Mouse (Mus musculus) ovary, postnatal 14 days (tissue): Measurements from ENCODE around the gene Polr2b.

Experiments
- DNase-seq: peaks from one replicate; pipeline ENCODE4 v3.0.0; 2022; ENCODE audit warnings: low spot score

Gene Polr2b

GRCm38 (mm10) chr5:77299486-77299885 lies 10.5 kb upstream of the Polr2b start:
- DNase-seq = no peak

- DNase-seq = no peak
Observed at GRCm38 (mm10) chr5:77301296-77301903, 8.5 kb upstream of the Polr2b start.

- DNase-seq = no peak
Observed at GRCm38 (mm10) chr5:77307821-77308553, 2.0 kb upstream of the Polr2b start.

- peak; percentile 4 for DNase-seq
Observed at GRCm38 (mm10) chr5:77309051-77309906, 668 bp upstream of the Polr2b start.

GRCm38 (mm10) chr5:77314206-77314605 lies 4.3 kb downstream of the Polr2b start:
- DNase-seq = no peak

- DNase-seq = no peak
Observed at GRCm38 (mm10) chr5:77314986-77315385, 5.0 kb downstream of the Polr2b start.

GRCm38 (mm10) chr5:77324936-77325335 lies 15.0 kb downstream of the Polr2b start:
- no peak for DNase-seq

- no peak for DNase-seq
Observed at GRCm38 (mm10) chr5:77330154-77330553, 20.2 kb downstream of the Polr2b start.

GRCm38 (mm10) chr5:77340033-77340432 lies 30.1 kb downstream of the Polr2b start:
- no peak for DNase-seq

GRCm38 (mm10) chr5:77348901-77349300 lies 39.0 kb downstream of the Polr2b start:
- no peak for DNase-seq

GRCm38 (mm10) chr5:77349971-77350658 lies 40.2 kb downstream of the Polr2b start:
- no peak for DNase-seq

- no peak for DNase-seq
Observed at GRCm38 (mm10) chr5:77351691-77352090, 41.7 kb downstream of the Polr2b start.

GRCm38 (mm10) chr5:77354361-77354787 lies 44.4 kb downstream of the Polr2b start:
- DNase-seq = peak; percentile 78

GRCm38 (mm10) chr5:77355307-77356265 lies 45.6 kb downstream of the Polr2b start:
- DNase-seq = no peak

GRCm38 (mm10) chr5:77357405-77358149 lies 47.6 kb downstream of the Polr2b start:
- no peak for DNase-seq

GRCm38 (mm10) chr5:77358347-77358746 lies 48.4 kb downstream of the Polr2b start:
- DNase-seq = peak; percentile 47

GRCm38 (mm10) chr5:77359971-77360370 lies 50.0 kb downstream of the Polr2b start:
- DNase-seq = no peak

GRCm38 (mm10) chr5:77361006-77361405 lies 51.1 kb downstream of the Polr2b start:
- DNase-seq = no peak

GRCm38 (mm10) chr5:77362120-77362519 lies 52.2 kb downstream of the Polr2b start:
- no peak for DNase-seq

GRCm38 (mm10) chr5:77363650-77364049 lies 53.7 kb downstream of the Polr2b start:
- DNase-seq = no peak
